Mouse (Mus musculus) heart, postnatal 25 days (tissue): Measurements from ENCODE around the gene Ldlrad3. TPM values are rescaled to one million over a fixed set of nuclear protein-coding genes. Genes with fewer than 3 reads are reported as not detected.
A peak's percentile ranks its signal among the peaks of the same experiment; 100 is the strongest.

Source experiments
- DNase-seq: peaks from one replicate; pipeline ENCODE4 v3.0.0; 2022; ENCODE audit warnings: low spot score
- intact Hi-C: fragments of 180-260 bp; cut with DNase I; formaldehyde crosslinking; loops from one replicate; pipeline ENCODE4 v1.15.1; 2025
- total RNA-seq, 2 experiments: library from RNA; stranded (reverse); gene quantifications; 2 replicates each; pipeline ENCODE4 v1.2.3; 2021

Gene Ldlrad3
- 1 to 10 TPM; 3.8 to 4.5 TPM for total RNA-seq

- intact Hi-C loops, result loop anchor here (2.0 to 5.0 kb wide), 4 partner anchors 79 to 266 kb away; partner anchors contain the start of gene Fjx1
- peak; percentile 83 for DNase-seq
Measured at GRCm38 (mm10) chr2:102185951-102186561, at the start of gene Ldlrad3. Gene Ldlrad3, minus strand, starts transcription at chr2:102186385.

- no peak for DNase-seq
- intact Hi-C loops, result no loop called here
Measured at GRCm38 (mm10) chr2:102231470-102231869, 45.3 kb upstream of the Ldlrad3 start.

- intact Hi-C loops, result loop anchor here (5.0 kb wide), 1 partner anchor 63 kb away; no protein-coding TSS in a partner anchor
- peak; percentile 23 for DNase-seq
Measured at GRCm38 (mm10) chr2:102229126-102229525, 42.9 kb upstream of the Ldlrad3 start.

DNA sequence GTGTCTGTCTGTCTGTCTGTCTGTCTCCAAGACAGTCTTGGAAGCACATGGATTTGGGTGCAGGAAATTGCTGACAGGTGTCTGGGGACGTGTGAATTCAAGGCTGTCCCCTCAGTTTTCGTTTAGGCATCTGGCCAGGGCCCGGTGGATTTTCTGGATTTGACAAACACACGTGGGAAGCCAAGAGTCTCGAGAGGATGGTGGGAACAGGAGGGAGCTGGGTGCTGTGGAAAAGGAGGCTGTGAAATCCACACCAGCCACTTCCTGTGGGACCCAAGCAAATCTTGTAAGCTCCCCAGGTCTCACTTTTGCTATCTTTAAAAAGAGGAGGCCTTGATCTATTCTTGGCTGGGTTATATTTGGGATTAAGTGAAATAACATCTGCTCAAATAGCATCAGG, 42.1 kb upstream of the Ldlrad3 start:
- intact Hi-C loops, result loop anchor here (5.0 kb wide), 1 partner anchor 64 kb away; no protein-coding TSS in a partner anchor
- no peak for DNase-seq

DNA sequence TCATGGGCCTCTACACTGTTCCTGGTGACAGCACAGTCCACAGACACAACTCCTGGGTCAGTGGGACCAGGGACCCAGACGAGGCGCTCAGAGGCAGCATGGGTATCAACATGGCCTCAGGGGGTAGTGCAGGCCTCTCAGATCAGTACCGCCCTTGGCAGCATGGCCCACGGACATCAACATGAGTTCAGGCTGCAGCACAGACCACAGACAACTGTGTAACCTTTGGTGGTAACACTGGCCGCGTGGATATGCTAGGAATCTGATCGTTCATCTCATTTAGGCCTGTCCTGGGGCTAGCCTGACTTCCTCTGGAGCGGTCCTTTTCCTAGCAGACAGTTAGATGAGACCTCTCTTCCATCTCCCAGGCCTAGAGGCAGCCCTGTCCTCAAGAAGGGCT, 41.7 kb upstream of the Ldlrad3 start:
- intact Hi-C loops, result loop anchor here (5.0 kb wide), 1 partner anchor 64 kb away; no protein-coding TSS in a partner anchor
- no peak for DNase-seq

DNA sequence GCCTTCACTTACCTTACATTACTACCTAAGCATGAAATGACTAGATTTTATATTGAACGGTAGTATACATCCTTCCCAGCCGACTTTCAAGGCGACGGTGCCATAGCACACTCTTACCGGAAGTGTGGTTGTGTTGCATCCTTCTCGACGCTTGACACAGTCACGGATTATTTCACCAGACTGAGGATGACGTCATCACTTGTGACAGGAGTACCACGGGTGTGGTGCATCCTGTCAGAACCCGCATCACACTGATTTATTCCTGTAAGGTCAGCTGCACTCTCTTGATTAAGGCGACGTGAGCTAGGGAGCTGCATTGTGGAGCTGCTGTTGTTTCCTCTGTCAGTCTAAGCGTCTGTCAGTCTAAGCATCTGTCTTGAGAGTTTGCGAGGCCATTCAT, 40.1 kb upstream of the Ldlrad3 start:
- intact Hi-C loops, result loop anchor here (5.0 kb wide), 1 partner anchor 66 kb away; no protein-coding TSS in a partner anchor
- no peak for DNase-seq

DNA sequence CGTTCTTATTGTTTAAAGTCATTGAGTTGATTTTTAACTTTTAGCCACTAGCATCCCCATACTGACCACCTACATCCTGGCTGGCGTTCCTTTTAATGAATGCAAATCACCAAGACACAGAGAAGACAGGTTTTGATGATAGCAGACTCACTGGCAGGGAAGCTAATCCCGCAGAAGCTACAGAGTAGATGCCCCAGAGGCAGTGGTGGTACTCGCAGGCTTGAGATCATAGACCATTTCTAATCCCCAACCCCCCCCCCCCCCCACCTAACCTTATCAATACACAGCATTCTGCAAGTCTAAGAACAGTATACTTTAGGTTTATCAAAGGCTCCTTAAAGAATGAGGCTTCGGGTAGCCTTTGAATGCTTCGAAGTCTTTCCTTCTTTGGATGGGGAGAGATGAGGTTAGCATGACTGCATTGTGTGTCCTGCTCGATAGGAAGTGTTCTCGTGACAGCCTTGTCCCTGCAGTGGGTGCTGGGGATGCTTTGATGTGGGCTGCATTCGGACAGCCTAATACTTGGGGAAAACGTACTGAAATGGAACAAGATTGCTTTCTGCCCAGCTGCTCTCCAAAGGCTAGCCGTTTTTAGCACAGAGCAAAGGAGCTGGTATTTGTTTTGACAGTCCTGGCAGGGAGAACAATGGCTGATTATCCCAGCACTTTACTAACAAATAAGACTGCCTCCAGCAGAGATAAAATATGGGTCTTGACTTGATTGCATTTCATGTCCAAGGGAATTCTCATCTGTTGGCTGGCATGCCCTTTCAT, 37.4 kb upstream of the Ldlrad3 start:
- no peak for DNase-seq
- intact Hi-C loops, result no loop called here

DNA sequence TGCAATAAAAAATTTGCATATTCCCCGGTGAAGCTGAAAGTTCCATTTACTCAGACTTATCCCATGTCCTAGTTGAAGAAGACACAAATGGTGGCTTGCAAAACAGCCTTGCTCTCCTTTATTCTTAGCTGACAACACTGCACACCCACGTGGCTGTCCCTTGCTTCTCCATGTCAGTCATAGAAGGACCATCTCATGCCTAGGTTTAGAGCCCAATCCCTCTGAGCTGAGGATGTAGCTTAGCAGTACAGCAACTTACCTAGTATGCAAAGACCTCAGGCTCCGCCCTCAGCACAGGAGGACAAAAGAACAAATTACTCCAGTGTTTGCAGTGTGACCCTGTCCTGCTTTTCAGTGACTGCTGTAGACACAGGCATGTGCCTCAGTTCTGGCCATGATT, 36.6 kb upstream of the Ldlrad3 start:
- intact Hi-C loops, result no loop called here
- DNase-seq, result no peak

GRCm38 (mm10) chr2:102216817-102217216, 30.6 kb upstream of the Ldlrad3 start:
- no peak for DNase-seq
- intact Hi-C loops, result no loop called here

- DNase-seq, result no peak
- intact Hi-C loops, result no loop called here
Measured at GRCm38 (mm10) chr2:102212096-102212495, 25.9 kb upstream of the Ldlrad3 start.

GRCm38 (mm10) chr2:102205672-102206399, 19.7 kb upstream of the Ldlrad3 start:
- intact Hi-C loops, result no loop called here
- DNase-seq, result no peak

DNA sequence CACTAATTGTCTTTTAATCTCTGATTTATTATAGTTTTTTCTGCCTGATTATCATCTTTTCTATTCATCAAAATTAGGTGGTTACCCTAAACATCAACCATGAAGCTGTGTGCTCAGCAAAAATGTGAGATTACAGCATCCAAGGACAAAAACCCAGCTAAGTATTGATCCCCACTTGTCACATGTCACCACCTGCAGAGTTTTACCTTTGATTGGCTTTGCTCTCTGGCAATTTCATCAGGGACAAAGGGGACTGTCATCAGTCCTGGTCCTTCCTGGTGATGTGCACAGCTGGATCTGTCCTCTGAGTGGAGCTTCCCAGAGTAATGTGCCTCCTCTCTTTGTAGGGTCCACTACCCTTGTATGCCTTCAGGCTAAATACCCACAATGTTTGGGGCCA, 17.3 kb upstream of the Ldlrad3 start:
- intact Hi-C loops, result no loop called here
- no peak for DNase-seq

GRCm38 (mm10) chr2:102202211-102202770, 16.1 kb upstream of the Ldlrad3 start:
- intact Hi-C loops, result no loop called here
- DNase-seq, result no peak

DNA sequence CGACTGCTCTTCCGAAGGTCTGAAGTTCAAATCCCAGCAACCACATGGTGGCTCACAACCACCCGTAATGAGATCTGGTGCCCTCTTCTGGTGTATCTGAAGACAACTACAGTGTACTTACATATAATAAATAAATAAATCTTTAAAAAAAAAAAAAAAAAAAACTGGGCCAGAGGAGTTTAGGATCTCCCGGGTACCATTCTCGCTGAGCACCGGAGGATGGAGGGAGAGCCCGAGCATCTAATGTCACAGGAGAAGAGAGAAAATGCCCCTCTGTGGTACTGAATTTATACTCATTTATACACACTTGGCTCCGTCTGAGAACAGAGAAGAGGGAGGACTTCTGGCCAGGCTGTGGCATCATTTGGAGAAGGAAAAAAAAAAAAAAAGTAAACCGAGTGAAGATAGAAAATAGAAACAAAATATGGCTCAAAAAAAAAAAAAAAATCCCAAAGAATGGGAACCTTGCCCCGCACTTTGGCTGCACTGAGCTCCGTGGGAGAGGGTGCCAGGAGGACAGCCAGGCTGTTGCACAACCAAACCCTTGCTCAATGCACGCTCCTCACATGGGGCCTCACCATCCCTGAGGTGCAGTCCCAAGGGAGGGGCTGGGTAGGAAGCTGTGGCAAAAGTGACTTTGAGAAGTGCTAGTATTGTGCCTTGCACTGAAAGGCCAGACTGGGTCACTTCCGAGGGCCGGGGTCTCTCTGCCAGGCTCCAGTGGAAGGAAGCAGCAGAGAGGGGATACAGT, 15.2 kb upstream of the Ldlrad3 start:
- peak; percentile 36 for DNase-seq

DNA sequence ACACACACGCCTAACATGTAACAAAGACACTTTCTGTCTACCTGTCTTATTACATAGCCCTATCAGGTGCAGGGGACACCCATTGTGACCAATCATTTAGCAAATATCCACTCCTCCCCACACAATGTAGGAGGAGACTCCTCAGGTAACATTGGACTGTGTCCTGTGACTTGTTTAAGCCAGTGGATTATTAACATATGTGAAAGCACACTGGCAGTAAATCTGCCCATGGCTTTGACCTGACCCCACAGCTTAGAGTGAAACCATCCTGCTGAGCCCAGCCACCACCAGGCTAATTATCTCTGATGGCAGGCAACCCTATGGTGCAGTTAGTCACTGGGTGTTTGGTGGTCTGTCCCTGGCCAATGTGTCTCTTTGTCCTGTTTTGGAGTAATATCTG, 11.1 kb upstream of the Ldlrad3 start:
- no peak for DNase-seq
- intact Hi-C loops, result no loop called here

More for the DNA sequence above, 15.2 kb upstream of the Ldlrad3 start:
- intact Hi-C loops, result no loop called here

- peak; percentile 29 for DNase-seq
- intact Hi-C loops, result no loop called here
Measured at GRCm38 (mm10) chr2:102196709-102197108, 10.5 kb upstream of the Ldlrad3 start.

DNA sequence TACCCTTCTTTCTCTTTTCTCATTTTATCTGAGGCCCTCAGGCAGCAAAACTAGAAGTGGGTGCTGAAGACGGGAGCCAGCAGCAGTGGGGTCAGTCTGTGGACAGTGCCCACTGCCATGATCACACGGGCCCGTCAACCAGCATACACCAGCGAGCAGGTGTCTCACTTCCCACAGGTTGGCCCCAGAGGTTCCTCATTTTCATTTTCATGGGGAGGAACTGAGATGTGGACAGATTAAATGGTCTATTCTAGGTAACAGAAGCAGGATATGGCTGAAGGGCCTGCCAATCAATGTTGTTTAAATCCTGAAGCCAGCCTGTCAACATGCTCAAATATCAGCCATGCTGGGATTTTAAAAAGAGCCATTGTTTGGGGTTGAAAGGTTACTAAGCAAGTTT, 9.3 kb upstream of the Ldlrad3 start:
- intact Hi-C loops, result no loop called here
- DNase-seq, result no peak

GRCm38 (mm10) chr2:102194247-102194646, 8.1 kb upstream of the Ldlrad3 start:
- no peak for DNase-seq
- intact Hi-C loops, result no loop called here

- DNase-seq, result no peak
Measured at GRCm38 (mm10) chr2:102192943-102193820, 7.0 kb upstream of the Ldlrad3 start.

More at GRCm38 (mm10) chr2:102192943-102193820, 7.0 kb upstream of the Ldlrad3 start:
- intact Hi-C loops, result no loop called here
